Mouse (Mus musculus): ENCODE measurements at regions not wholly inside any gene's neighbourhood (a gene's known extent, or its start where the extent isn't known, plus 50 kb on each side); places are given as distances from the start of the nearest gene placed in this dataset.

DNA sequence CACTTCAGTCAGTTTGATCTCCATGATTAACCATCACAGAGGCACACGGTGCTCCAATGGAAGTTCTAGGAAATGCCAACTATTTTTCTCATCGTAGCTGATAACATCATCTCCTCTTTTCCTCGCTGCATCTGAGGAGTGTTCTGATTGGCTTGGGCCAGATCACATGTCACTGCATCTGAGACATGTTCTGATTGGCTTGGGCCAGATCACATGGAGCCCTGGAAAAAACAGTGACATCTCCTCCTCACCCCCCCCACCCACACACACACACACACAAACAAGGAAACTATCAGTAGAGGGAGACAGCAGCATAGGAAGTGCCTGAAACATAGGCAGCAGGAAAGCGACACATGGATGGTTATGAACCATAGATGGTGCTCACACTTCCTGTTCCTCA, 239.0 kb upstream of the 4930583I09Rik start:
- no peak for ATAC-seq
- H3K27me3 ChIP-seq (ENCODE audit: control insufficient read depth, insufficient read depth, low read depth, low read length), result no peaks in the 10 kb centered on the region
- H3K27ac ChIP-seq (ENCODE audit: low read length), result no peak overlapping the region
- no peaks in the 10 kb centered on the region for H3K9me3 ChIP-seq (replicated peaks; ENCODE audit: control insufficient read depth, low read length, poor library complexity, severe bottlenecking)
- H3K36me3 ChIP-seq (ENCODE audit: control insufficient read depth, insufficient read depth, low read length), result no peaks in the 10 kb centered on the region
- H3K9ac ChIP-seq (ENCODE audit: low read depth, low read length), result no peak overlapping the region
- H3K4me2 ChIP-seq (ENCODE audit: low read length), result no peak overlapping the region
- 94% methylated on average over 4 of the region's 4 CpGs for WGBS
- H3K4me1 ChIP-seq (ENCODE audit: control insufficient read depth, insufficient read depth, low read length), result no peaks in the 10 kb centered on the region
- H3K4me3 ChIP-seq (ENCODE audit: low read depth, low read length), result no peak overlapping the region

DNA sequence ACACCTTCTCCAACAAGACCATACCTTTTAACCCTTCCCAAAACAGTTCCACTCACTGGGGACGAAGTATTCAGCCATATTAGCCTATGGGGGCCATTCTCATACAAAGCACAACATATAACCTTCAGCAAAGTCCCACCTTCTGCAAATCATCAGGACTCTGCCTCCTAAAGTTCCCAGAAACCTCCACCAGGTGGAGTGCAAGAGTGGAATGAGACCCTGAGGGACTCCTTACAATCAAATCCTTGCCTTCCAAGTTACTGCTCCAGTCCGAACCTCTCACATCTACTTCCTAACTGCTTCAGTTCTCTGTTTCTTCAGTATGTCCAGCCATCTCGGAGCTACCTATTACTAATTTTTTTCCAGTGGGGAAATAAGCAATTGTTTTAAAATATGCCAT, 235.2 kb upstream of the 4930583I09Rik start:
- WGBS, result 61% methylated on average over 3 of the region's 3 CpGs
- Histone ChIP-seq H3K36me3 (ENCODE audit: control insufficient read depth, insufficient read depth, low read length) (no peaks in the 10 kb centered on the region), H3K27me3 (ENCODE audit: control insufficient read depth, insufficient read depth, low read depth, low read length) (no peaks in the 10 kb centered on the region), H3K4me3 (ENCODE audit: low read depth, low read length) (no peak overlapping the region), H3K9me3 (replicated peaks; ENCODE audit: control insufficient read depth, low read length, poor library complexity, severe bottlenecking) (no peaks in the 10 kb centered on the region), H3K4me2 (ENCODE audit: low read length) (no peak overlapping the region), H3K4me1 (ENCODE audit: control insufficient read depth, insufficient read depth, low read length) (no peaks in the 10 kb centered on the region), H3K27ac (ENCODE audit: low read length) (no peak overlapping the region), H3K9ac (ENCODE audit: low read depth, low read length) (no peak overlapping the region)
- ATAC-seq, result no peak

DNA sequence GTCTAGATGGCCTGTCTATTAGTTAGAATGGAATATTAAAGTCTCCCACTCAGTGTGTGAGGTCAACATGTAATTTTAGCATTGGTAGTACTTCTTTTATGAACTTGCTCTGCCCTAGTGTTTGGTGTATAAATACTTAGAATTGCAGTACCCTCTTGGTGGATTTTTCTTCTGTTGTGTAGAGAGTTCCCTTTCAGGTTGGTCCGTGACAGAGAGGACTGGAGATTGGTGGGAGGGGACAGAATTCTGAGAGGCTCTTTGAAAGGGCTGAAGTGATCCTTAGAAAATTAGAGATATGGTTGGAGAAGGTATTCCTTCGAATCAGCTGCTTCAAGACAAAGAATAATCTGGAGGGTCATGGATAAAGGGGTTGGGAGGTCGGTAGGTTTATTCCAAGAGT, 230.3 kb upstream of the 4930583I09Rik start:
- Histone ChIP-seq H3K9me3 (replicated peaks; ENCODE audit: control insufficient read depth, low read length, poor library complexity, severe bottlenecking) (no peaks in the 10 kb centered on the region), H3K9ac (ENCODE audit: low read depth, low read length) (no peak overlapping the region), H3K27ac (ENCODE audit: low read length) (no peak overlapping the region), H3K4me2 (ENCODE audit: low read length) (no peak overlapping the region), H3K36me3 (ENCODE audit: control insufficient read depth, insufficient read depth, low read length) (no peaks in the 10 kb centered on the region), H3K27me3 (ENCODE audit: control insufficient read depth, insufficient read depth, low read depth, low read length) (no peaks in the 10 kb centered on the region), H3K4me3 (ENCODE audit: low read depth, low read length) (no peak overlapping the region), H3K4me1 (ENCODE audit: control insufficient read depth, insufficient read depth, low read length) (no peaks in the 10 kb centered on the region)
- no peak for ATAC-seq
- 81% methylated on average over 3 of the region's 3 CpGs for WGBS

DNA sequence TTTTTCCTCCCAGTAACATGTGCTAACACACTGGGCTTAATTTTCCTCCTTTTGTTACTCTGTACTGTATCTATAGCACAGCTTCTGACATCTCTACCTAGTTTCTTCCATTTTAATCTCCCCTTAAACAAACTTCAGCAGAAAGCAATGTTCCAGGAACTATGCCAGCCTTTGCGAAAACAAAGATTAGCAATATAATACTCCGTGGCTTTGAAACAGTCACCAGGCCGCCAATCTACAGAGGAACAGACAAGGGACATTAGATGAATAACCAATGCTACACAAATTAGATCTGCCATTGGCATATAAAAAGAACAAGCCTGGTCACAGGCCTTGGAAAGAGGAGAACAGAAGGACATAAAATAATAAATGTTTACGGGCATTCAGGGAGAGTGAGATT, 220.2 kb upstream of the 4930583I09Rik start:
- Histone ChIP-seq H3K27me3 (ENCODE audit: control insufficient read depth, insufficient read depth, low read depth, low read length) (no peaks in the 10 kb centered on the region), H3K36me3 (ENCODE audit: control insufficient read depth, insufficient read depth, low read length) (no peaks in the 10 kb centered on the region), H3K9me3 (replicated peaks; ENCODE audit: control insufficient read depth, low read length, poor library complexity, severe bottlenecking) (no peaks in the 10 kb centered on the region), H3K4me2 (ENCODE audit: low read length) (no peak overlapping the region), H3K27ac (ENCODE audit: low read length) (no peak overlapping the region), H3K4me1 (ENCODE audit: control insufficient read depth, insufficient read depth, low read length) (no peaks in the 10 kb centered on the region), H3K9ac (ENCODE audit: low read depth, low read length) (no peak overlapping the region), H3K4me3 (ENCODE audit: low read depth, low read length) (no peak overlapping the region)
- 52% methylated on average over 4 of the region's 4 CpGs for WGBS
- no peak for ATAC-seq

DNA sequence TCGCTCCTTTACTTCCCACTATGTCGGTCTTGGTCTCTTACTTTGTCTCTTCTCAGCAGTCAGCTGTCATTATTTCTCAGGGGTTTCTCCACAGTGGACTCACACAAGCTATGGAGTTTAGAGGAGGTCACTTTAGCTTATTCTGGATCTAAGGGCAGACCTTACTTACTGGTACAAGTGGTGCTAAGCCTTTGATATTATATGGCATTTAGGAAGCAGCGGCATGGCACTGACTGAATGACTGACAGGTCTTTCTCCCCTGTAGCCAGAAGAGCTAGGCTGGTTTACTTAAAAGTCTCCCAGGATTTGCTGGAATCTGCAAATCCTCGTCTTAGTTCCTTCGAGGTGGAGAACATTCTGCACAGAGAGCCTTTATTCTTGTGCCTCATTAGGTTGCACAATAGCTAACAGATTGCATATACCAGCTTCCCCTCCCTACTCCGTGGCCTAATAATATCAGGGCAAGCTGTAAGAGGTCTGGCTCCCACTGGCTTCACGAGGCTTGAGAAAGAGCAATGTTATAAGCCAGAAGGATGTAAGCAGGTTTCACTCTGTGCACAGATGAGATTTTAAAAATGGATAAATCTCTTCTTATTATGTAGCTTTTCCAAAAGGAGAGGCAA, 214.1 kb upstream of the 4930583I09Rik start:
- Histone ChIP-seq H3K27ac (ENCODE audit: low read length) (no peak overlapping the region), H3K4me3 (ENCODE audit: low read depth, low read length) (no peak overlapping the region), H3K4me1 (ENCODE audit: control insufficient read depth, insufficient read depth, low read length) (peaks cover 9% of the 10 kb centered on the region), H3K9me3 (replicated peaks; ENCODE audit: control insufficient read depth, low read length, poor library complexity, severe bottlenecking) (no peaks in the 10 kb centered on the region), H3K36me3 (ENCODE audit: control insufficient read depth, insufficient read depth, low read length) (no peaks in the 10 kb centered on the region), H3K4me2 (ENCODE audit: low read length) (no peak overlapping the region), H3K27me3 (ENCODE audit: control insufficient read depth, insufficient read depth, low read depth, low read length) (no peaks in the 10 kb centered on the region), H3K9ac (ENCODE audit: low read depth, low read length) (no peak overlapping the region)
- 28% methylated on average over 7 of the region's 7 CpGs for WGBS
- no peak for ATAC-seq

DNA sequence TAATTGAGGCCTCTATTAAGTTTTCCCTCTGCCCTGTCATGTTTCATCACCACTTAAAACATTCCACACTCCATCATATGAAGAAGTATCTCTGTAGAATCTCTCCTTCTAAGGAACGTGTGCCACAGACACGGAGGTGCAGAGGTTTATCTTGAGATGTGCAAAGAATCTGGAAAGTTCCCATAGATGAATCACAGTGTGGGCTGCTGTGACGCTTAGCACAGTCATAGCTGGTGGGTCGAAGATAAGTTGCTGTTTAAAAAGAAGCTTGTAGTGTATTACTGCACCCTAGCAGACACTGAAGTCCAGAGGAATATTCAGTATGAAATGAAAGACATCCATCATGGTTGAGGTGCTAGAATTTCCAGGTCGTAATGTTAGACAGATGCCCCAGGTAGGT, 179.9 kb upstream of the 4930583I09Rik start:
- Histone ChIP-seq H3K27me3 (ENCODE audit: control insufficient read depth, insufficient read depth, low read depth, low read length) (no peaks in the 10 kb centered on the region), H3K4me2 (ENCODE audit: low read length) (no peak overlapping the region), H3K9me3 (replicated peaks; ENCODE audit: control insufficient read depth, low read length, poor library complexity, severe bottlenecking) (no peaks in the 10 kb centered on the region), H3K27ac (ENCODE audit: low read length) (no peak overlapping the region), H3K4me3 (ENCODE audit: low read depth, low read length) (no peak overlapping the region), H3K4me1 (ENCODE audit: control insufficient read depth, insufficient read depth, low read length) (no peaks in the 10 kb centered on the region), H3K9ac (ENCODE audit: low read depth, low read length) (no peak overlapping the region), H3K36me3 (ENCODE audit: control insufficient read depth, insufficient read depth, low read length) (no peaks in the 10 kb centered on the region)
- WGBS, result 94% methylated on average over 5 of the region's 5 CpGs
- no peak for ATAC-seq

DNA sequence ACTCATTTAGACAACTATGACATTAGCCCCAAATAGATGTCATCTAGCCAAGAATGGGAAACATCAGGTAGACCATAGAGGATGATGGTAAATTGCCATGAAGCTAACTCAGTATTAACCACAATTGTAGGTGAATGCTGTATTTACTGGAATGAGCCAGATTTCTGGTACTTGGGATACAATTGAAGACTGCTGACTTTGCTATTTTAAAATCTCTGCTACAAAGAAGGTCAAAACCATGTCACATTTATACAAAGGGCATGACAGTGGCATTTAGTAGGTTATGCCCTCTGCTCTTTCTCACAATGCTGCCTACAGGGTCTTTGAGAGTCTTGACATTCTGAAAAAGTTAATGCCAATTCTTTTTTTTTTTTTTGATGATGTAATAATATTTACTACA, 178.8 kb upstream of the 4930583I09Rik start:
- Histone ChIP-seq H3K4me1 (ENCODE audit: control insufficient read depth, insufficient read depth, low read length) (no peaks in the 10 kb centered on the region), H3K27me3 (ENCODE audit: control insufficient read depth, insufficient read depth, low read depth, low read length) (no peaks in the 10 kb centered on the region), H3K9me3 (replicated peaks; ENCODE audit: control insufficient read depth, low read length, poor library complexity, severe bottlenecking) (no peaks in the 10 kb centered on the region), H3K9ac (ENCODE audit: low read depth, low read length) (no peak overlapping the region), H3K27ac (ENCODE audit: low read length) (no peak overlapping the region), H3K36me3 (ENCODE audit: control insufficient read depth, insufficient read depth, low read length) (no peaks in the 10 kb centered on the region), H3K4me3 (ENCODE audit: low read depth, low read length) (no peak overlapping the region), H3K4me2 (ENCODE audit: low read length) (no peak overlapping the region)
- no peak for ATAC-seq

DNA sequence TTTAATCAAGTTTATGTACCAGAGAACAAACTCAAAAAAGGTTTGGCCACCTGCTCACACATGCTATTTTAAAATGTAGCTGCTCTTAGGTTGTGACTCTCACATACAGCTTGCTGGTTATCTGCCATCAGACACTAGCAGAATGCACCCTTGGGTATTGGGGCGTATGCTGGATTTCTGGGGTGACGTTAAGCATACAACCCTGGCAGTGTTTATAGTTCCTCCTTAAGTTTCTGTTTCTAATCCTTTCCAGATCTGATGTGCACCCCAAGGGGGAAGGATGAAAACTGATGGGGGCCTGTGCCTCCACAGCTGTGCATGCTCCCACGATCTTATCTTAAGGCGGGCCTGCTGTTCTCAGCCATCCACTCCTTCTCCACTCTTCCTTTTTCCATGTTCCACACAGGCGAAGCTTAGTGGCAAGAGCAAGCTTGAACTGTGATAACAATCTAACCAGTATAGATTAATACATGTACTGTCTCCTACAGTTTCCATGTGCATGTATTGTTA, 164.8 kb upstream of the 4930583I09Rik start:
- Histone ChIP-seq H3K4me3 (ENCODE audit: low read depth, low read length) (no peak overlapping the region), H3K4me2 (ENCODE audit: low read length) (no peak overlapping the region), H3K27ac (ENCODE audit: low read length) (no peak overlapping the region), H3K27me3 (ENCODE audit: control insufficient read depth, insufficient read depth, low read depth, low read length) (no peaks in the 10 kb centered on the region), H3K36me3 (ENCODE audit: control insufficient read depth, insufficient read depth, low read length) (0 out of 2 replicates have a peak, but pooled peaks cover 2% of the 10 kb centered on the region), H3K4me1 (ENCODE audit: control insufficient read depth, insufficient read depth, low read length) (no peaks in the 10 kb centered on the region), H3K9ac (ENCODE audit: low read depth, low read length) (no peak overlapping the region), H3K9me3 (replicated peaks; ENCODE audit: control insufficient read depth, low read length, poor library complexity, severe bottlenecking) (no peaks in the 10 kb centered on the region)
- 85% methylated on average over 5 of the region's 5 CpGs for WGBS
- ATAC-seq, result no peak

DNA sequence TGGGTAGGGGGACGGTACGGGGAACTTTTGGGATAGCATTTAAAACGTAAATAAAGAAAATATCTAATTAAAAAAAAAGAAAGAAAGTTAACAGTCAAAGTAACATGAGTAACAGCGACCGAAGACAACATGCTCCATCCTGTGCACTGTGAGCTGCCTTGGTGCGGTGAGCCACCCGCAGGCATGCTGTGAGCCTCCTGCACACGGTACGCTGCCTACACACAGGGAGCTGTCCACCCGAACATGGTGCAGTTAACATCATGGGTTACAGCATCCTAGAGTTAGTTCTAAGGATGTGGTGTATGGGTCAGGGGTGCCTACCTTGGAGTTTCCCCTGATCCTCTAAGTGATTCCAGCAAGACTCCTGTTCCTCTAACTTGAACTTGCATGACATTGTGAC, 158.6 kb upstream of the 4930583I09Rik start:
- Histone ChIP-seq H3K9me3 (replicated peaks; ENCODE audit: control insufficient read depth, low read length, poor library complexity, severe bottlenecking) (no peaks in the 10 kb centered on the region), H3K4me3 (ENCODE audit: low read depth, low read length) (no peak overlapping the region), H3K4me1 (ENCODE audit: control insufficient read depth, insufficient read depth, low read length) (no peaks in the 10 kb centered on the region), H3K9ac (ENCODE audit: low read depth, low read length) (no peak overlapping the region), H3K4me2 (ENCODE audit: low read length) (no peak overlapping the region), H3K27ac (ENCODE audit: low read length) (no peak overlapping the region), H3K27me3 (ENCODE audit: control insufficient read depth, insufficient read depth, low read depth, low read length) (no peaks in the 10 kb centered on the region), H3K36me3 (ENCODE audit: control insufficient read depth, insufficient read depth, low read length) (no peaks in the 10 kb centered on the region)
- WGBS, result 97% methylated on average over 10 of the region's 10 CpGs
- no peak for ATAC-seq

Measured in midbrain, embryonic 16.5 days (tissue).